Mouse (Mus musculus) natural killer cell, adult 2 months (primary cell): ENCODE measurements around the gene Gm42688.

Experiments used
- DNase-seq, 2 experiments: peaks; one replicate each; pipeline ENCODE4 v3.0.0; 2022; ENCODE audit warnings: low spot score in 2 of 2

Gene Gm42688

DNA sequence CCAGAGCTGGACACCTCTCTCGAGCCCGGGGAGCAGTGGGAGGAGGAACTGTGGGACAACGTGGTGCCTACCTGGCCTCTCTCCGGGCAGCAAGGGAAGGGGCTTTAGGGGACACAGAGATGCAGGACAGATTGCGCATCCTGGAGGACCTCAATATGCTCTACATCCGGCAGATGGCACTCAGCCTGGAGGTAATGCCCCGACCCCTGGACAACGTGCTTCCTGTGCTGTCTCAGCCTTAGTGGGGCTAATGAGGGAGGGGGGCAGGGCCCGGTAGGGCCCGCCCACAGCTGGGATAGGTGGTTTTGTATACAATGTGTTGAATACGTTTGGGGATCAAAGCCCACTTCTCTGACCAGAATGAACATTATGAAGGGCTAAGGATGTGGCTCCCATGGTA is 36.6 kb downstream of the Gm42688 start:
- no peak for DNase-seq

DNA sequence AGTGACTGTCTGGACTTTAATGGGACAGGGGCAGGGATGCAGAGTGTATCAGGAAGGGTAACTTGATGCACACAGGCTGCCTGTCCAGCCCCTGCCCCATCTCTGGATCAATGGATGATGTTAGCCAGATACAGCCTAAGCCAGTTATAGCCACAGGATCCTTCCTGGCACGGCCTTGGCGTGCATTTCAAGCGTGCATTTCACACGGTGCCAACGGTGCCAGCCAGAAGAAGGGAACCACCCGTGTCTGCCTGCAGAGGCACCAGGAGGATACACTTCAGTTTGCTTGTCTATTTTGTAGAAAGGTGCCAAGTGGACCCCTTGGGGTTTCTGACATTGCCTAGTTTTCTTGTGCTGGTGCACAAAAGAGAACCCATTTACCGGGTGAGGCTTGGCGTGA is 38.6 kb downstream of the Gm42688 start:
- DNase-seq = no peak

DNA sequence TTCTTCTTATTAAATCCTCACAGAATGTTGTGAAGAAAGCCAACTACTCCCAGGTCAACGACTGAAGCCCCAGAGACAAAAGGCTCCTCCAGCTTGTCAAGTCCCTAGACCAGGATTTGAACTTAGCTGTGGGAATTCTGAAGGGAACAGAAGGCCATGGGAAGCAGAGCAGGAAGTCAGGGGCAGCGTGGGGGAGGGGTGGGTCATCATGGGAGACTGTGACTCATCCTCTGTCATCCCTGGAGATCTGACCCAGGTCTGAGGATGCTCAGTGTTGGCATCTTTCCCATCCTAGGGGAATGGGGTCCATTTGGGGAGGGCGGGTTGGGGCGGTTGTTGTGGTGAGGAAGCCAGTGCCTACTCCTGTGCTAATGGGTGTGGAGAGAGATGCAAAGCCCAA is 40.2 kb downstream of the Gm42688 start:
- DNase-seq = no peak

DNA sequence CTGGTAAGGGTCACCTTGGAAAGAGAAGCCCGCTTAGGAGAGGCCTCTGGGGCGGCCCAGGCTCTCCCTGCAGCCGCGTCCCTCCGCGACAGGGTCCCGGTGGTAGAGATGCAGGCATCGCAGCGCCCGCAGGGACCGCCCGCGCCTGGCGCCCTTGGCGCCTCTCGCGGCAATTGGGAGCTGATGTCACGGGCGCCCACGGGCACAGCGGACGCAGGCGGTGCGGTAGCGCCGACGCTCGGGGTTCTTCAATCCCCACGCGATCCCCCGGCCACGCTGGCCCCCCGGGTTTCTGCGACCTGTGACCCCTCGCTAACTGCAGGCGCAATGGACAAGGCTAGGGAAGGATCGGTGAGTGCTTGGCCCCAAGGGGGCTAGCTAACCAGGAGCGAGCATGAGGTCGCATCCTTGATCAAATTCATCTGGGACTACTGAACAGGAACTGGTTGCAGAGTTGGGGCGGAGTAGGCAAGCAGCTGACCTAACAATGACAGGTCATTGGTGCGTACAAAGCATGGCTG is 40.9 kb downstream of the Gm42688 start:
- no peak for DNase-seq

DNA sequence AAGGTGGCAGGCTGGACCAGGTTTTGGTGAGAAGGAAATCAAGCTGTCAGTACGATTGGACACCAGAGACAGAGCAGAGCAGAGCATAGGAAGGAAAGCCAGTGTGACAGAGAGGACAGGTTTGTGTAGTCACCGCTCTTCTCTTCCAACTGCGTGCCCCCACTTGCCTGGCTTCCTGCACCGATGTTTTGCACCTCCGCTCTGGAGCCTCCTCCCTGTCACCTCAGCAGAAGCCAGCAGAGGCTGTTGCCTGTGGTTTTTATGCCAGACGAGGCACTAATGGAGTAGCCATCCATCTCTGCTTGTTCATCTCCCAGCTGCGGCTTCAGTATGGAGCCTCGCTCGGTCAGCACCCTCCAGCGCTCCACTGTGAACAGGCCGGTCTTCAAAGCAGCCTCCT is 41.5 kb downstream of the Gm42688 start:
- DNase-seq = no peak

DNA sequence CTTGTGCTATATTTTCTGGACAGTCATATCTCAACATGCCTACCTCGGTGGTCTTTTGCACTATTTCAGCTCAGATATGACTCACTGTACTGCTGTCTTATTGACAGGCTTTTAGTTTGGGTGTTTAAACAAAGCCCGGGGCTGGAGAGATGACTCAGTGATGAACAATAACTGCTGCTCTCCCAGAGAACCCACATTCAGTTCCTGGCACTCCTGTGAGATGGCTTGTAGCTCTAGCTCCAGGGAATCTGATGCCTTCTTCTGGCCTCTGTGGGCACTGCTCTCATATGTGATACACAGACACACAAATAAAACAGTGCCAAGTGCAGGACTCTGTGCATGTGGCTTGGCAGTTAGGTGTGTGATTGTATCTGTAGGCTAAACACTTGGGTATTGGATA is 43.8 kb downstream of the Gm42688 start:
- no peak for DNase-seq

DNA sequence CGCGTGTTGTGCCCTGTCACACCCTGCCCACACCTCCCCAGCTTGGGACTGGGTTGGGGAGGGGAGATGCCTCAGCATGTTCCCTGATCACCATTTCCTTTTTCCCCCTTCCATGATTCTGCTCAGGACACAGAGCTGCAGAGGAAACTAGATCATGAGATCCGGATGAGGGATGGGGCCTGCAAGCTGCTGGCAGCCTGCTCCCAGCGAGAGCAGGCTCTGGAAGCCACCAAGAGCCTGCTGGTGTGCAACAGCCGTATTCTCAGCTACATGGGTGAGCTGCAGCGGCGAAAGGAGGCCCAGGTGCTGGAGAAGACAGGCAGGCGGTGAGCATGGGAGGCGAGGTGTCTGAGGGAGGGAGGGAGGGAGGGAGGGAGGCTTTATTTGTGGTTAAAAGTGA is 44.4 kb downstream of the Gm42688 start:
- no peak for DNase-seq

DNA sequence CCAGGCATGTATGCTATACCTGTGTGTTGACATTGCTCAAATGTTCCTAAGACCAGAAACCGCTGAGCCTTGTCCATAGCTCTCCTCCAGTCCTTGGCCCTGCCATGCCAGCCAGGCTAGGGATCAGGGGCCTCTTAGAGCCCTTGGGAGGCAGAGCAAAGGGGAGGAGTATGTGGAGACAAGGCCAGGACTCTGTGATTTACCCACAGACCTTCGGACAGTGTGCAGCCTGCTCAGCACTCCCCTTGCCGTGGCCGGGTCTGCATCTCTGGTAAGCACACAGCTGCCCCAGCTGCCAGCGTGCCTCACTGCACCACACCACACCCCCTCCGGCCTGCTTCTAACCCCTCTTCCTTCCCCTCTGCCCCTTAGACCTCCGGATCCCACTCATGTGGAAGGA is 45.9 kb downstream of the Gm42688 start:
- no peak for DNase-seq

DNA sequence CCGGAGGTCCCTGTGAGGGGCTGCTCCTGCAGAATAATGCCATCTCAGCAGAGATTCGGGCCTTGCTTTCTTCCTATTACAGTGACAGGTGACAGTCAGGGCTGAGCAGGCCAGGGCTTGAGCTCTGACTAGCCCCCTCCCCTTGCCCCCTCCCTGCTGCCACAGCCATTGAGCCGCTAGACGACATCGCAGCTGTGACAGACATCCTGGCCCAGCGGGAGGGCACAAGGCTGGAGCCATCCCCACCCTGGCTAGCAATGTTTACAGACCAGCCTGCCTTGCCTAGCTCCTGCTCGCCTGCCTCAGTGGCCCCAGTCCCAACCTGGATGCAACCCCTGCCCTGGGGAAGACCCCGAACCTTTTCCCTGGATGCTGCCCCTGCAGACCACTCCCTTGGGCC is 50.3 kb downstream of the Gm42688 start:
- DNase-seq = no peak

DNA sequence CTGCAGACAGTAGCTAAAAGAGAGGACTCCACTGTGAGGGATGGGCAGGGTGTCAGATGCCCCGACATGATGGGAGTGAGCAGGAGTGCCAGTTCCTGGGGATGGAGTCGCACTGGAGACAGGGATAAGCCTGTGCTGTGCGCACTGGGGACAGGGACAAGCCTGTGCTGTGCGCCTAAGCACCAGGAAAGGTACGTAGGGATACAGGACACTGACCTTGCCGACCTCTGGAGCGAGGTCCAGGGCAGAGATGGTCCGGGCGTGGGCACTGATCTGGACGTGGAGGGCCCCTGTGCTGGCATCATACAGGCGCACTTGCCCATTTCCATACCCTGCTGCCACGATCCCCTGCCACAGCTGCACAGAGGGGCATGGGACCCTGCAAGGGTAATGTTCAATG is 51.6 kb downstream of the Gm42688 start:
- no peak for DNase-seq

DNA sequence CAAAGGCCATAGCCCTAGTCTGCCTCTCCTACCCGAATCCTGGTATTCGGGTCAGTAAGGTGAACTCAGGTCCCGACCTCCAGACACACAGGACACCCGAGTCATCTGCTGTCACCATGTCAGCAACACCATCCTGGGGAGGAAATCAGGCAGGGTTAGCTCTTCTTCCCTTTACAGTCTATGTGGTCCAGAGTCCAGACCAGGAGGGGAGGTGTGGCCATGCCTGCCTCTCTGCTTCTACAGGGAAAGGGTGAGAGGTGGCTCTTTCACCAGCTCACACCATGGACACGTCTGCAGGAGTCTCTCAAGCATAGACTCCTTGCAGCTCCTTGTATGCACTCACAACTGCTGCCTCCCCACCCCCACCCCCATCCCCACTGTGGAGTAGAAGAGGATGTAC is 52.1 kb downstream of the Gm42688 start:
- no peak for DNase-seq

DNA sequence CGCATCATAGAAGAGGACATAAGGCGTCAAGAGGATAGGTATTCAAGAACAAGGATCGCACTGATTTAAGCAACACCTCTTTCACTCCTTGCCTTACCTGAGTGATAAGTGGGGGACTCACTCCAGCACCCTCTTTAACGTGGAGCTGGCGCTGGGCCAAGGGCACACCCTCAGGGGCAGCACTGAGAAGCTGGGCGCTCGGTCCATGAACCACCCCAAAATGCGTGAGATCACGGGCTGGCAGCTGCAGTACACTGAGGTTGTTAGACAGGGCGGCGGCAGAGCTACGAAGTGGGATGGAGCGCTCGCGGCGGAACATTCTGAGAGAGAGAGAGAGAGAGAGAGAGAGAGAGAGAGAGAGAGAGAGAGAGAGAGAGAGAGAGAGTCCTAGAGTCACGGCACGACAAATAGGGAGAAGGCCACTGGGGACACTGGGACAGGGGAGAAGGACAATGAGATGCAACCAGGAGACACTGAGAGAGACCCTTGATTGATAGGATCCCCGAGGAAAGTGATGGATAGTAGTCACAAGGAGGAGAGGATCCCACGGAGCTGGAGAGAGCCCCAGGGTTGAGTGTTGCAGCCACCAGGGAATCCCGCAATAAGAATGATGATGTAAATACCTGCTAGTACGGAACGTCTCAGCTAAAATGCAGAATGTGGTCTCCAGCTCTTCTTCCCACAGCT is 54.3 kb downstream of the Gm42688 start:
- DNase-seq = no peak

DNA sequence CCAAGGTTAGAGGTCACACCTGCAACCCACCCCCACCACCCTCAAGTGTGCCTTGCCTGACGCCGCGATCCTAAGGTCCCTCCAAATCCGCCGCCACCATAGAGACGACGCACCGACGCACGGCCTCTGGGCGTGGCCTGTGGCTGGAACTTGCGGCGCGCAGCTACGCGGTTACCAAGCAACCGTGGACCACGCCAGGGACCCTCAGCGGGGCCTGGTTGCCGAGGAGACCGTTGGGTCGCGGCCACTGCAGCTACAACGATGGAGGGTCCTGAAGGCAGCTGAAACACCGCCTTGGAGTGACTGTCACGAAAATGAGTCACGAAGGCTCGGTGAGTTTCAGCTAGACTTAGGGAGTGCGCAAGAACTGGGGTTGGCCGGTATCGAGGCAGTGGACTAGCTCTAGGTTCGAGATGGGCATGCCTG is 54.9 kb downstream of the Gm42688 start, which contains the start of the genes Wdr54 and 1700003E16Rik:
TSS of gene Wdr54 (minus strand) at position 139 of the 426 bp plus-strand sequence.
TSS of gene 1700003E16Rik (plus strand) at position 146 of the 426 bp plus-strand sequence.
- DNase-seq = peak in 1 of 2 experiments; percentile 32

DNA sequence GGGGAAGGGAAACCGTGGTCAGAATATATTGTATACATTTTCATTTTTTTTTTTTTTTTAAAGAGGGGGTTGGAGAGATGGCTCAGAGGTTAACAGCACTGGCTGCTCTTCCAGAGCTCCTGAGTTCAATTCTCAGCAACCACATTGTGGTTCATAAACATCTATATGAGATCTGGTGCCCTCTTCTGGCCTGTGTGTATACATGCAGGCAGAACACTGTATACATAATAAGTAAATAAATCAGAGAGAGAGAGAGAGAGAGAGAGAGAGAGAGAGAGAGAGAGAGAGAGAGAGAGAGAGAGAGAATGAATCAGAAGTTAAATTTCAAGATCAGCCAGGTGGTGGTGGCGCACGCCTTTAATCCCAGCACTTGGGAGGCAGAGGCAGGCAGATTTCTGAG is 58.0 kb downstream of the Gm42688 start:
- peak; percentile 30 to 59 for DNase-seq
